Mouse (Mus musculus): Measurements from ENCODE around the gene Mettl21e. TPM values are rescaled to one million over a fixed set of nuclear protein-coding genes. Genes with fewer than 3 reads are reported as not detected.

Gene Mettl21e
- not detected for polyA plus RNA-seq (2014; fragmentation: Illumina TruSeq; extraction: RNeasy Lipid Tissue Mini Kit (QIAGEN cat#74804); ENCODE audit: low read depth, low replicate concordance)

GRCm38 (mm10) chr1:44218876-44219275 lies at the start of gene Mettl21e:
Gene Mettl21e, minus strand, starts transcription at chr1:44218961.

Other genes starting within 250 kb of the Mettl21e start
- not detected for gene Mettl21c, start 198.9 kb downstream of the Mettl21e start, polyA plus RNA-seq (2014; fragmentation: Illumina TruSeq; extraction: RNeasy Lipid Tissue Mini Kit (QIAGEN cat#74804); ENCODE audit: low read depth, low replicate concordance)
- 0.63 TPM for gene Gm8251, start 157.0 kb downstream of the Mettl21e start, polyA plus RNA-seq (2014; fragmentation: Illumina TruSeq; extraction: RNeasy Lipid Tissue Mini Kit (QIAGEN cat#74804); ENCODE audit: low read depth, low replicate concordance)
- gene Tex30, start 116.5 kb downstream of the Mettl21e start, polyA plus RNA-seq (2014; fragmentation: Illumina TruSeq; extraction: RNeasy Lipid Tissue Mini Kit (QIAGEN cat#74804); ENCODE audit: low read depth, low replicate concordance), result 46.0 TPM
- 24.3 TPM for gene Kdelc1, start 100.2 kb downstream of the Mettl21e start, polyA plus RNA-seq (2014; fragmentation: Illumina TruSeq; extraction: RNeasy Lipid Tissue Mini Kit (QIAGEN cat#74804); ENCODE audit: low read depth, low replicate concordance)
- gene Bivm, start 100.0 kb downstream of the Mettl21e start, polyA plus RNA-seq (2014; fragmentation: Illumina TruSeq; extraction: RNeasy Lipid Tissue Mini Kit (QIAGEN cat#74804); ENCODE audit: low read depth, low replicate concordance), result 50.9 TPM
- gene Ercc5, start 71.2 kb downstream of the Mettl21e start, polyA plus RNA-seq (2014; fragmentation: Illumina TruSeq; extraction: RNeasy Lipid Tissue Mini Kit (QIAGEN cat#74804); ENCODE audit: low read depth, low replicate concordance), result 36.4 TPM